Mouse (Mus musculus): ENCODE measurements at regions not wholly inside any gene's neighbourhood (a gene's known extent, or its start where the extent isn't known, plus 50 kb on each side); places are given as distances from the start of the nearest gene placed in this dataset.

DNA sequence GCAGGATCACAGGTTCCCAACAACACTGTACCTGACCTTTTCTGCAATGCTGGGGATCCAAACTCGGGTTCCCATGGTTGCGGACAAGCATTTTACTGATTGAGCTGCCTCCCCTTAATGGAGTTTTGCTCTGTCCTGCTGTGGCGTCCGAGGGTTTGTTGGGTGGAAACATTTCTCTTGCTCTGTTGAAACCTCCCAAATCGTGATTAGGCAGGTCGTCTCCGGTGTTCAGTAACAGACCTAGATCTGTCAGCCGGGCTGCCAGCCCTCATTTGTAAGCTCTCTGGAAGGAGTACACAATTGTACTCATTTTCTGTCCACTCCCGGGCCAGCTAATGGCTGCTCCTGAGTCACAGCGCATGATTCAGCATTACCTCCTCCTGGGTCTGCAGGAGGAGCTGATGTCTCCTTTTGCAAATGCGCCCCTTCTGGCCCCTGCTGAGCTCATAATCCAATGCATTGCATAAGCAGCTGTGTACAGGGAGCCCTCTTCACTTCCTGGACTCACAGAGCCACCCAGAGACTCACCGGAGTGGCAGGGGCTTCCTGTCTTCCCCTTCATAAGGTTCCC, 49.8 kb upstream of the Sipa1l2 start:
- WGBS = 17% methylated on average over 12 of the region's 12 CpGs
- Histone ChIP-seq H3K27me3 (ENCODE audit: control insufficient read depth, insufficient read depth, low read length) (no peaks in the 10 kb centered on the region), H3K4me2 (replicated peaks; ENCODE audit: low read depth, low read length) (0 out of 2 replicates have a peak overlapping the region, but pooled peaks have one; percentile 3), H3K4me1 (ENCODE audit: control insufficient read depth, insufficient read depth, low read length) (peaks cover 17% of the 10 kb centered on the region), H3K4me3 (ENCODE audit: low read depth, low read length) (no peak overlapping the region), H3K36me3 (ENCODE audit: control insufficient read depth, insufficient read depth, low read length) (no peaks in the 10 kb centered on the region), H3K27ac (ENCODE audit: low read length) (peak overlapping the region; percentile 11; the same call in 1 of the 2 replicates), H3K9me3 (ENCODE audit: control insufficient read depth, low read depth, low read length) (no peaks in the 10 kb centered on the region), H3K9ac (replicated peaks; ENCODE audit: low read depth, low read length) (no peak overlapping the region)
- ATAC-seq (ENCODE audit: insufficient number of reproducible peaks, insufficient read depth, low FRiP score, low read depth) = peak; percentile 25; the same call in 1 of the 2 replicates

Measured in stomach, embryonic 14.5 days (tissue).